Mouse (Mus musculus): Measurements from ENCODE around the gene Sfmbt2. TPM values are rescaled to one million over a fixed set of nuclear protein-coding genes. Genes with fewer than 3 reads are reported as not detected.
A peak's percentile ranks its signal among the peaks of the same experiment; 100 is the strongest.

Gene Sfmbt2
- polyA plus RNA-seq, 1 experiment from 2014 or later: 0.65 TPM

DNA sequence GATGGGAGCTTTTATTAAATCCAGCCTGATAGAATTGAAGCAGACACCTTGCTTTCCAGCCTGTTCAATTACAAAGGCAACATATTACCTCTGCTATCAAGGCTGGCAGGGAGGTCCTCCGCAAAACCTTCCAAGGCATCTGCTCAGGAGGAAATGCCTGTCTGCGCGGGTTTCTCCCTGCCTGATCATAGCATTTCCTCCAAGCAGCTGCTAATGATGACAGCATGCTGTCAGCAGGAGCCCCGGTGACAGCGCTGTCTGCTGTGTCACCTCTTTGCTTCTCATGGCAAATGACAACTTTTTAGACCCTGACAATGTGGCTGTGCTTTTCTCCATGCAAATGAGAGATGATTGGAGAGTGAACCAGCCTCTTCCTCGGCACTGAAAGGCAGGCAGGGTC is 199.1 kb downstream of the Sfmbt2 start:
- WGBS: 52% methylated on average over 6 of the region's 6 CpGs
- no peak overlapping the region for H3K27ac ChIP-seq (replicated peaks)
- H3K4me2 ChIP-seq (replicated peaks; ENCODE audit: low read depth): no peak overlapping the region
- no peaks in the 10 kb centered on the region for H3K27me3 ChIP-seq (ENCODE audit: control insufficient read depth, insufficient read depth, low read length)
- ATAC-seq (ENCODE audit: low FRiP score, low TSS enrichment) (no peak), DNase-seq (ENCODE audit: low spot score) (no peak)
- no peak overlapping the region for H3K4me3 ChIP-seq (ENCODE audit: low read depth, low read length)
- TF ChIP-seq CTCF (IDR thresholded peaks at IDR 0.05; ENCODE audit: low read depth): no peak
- TF ChIP-seq EP300 (optimal IDR thresholded peaks at IDR 0.05): no peak
- H3K4me1 ChIP-seq (replicated peaks; ENCODE audit: control insufficient read depth, insufficient read depth): no peaks in the 10 kb centered on the region
- H3K9me3 ChIP-seq (ENCODE audit: control insufficient read depth, low read length): no peaks in the 10 kb centered on the region
- no peak overlapping the region for H3K9ac ChIP-seq (ENCODE audit: low read length)
- no peaks in the 10 kb centered on the region for H3K36me3 ChIP-seq (ENCODE audit: control insufficient read depth, insufficient read depth, low read length)

DNA sequence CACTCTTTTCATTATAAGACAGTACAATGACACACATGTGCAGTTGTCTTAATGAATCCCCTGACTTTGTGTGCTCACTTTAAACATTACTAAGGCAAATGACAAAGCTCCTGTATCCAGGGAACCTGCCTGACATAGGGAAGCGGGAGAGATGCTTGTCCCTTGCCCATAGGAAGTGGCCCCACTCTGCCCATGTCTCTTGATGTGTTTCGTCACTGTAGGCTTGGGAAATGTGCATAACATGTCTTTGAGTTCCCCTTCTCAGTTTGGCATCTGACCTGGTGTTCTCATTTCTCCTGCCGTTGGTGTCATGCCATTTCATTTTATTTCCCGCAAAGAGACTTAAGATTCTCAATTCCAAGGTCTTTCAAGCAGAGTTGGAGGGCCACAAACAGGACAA is 202.0 kb downstream of the Sfmbt2 start:
- WGBS: 85% methylated on average over 4 of the region's 4 CpGs
- TF ChIP-seq CTCF (IDR thresholded peaks at IDR 0.05; ENCODE audit: low read depth): no peak
- no peak for TF ChIP-seq EP300 (optimal IDR thresholded peaks at IDR 0.05)

GRCm38 (mm10) chr2:10575962-10576740 is 205.8 kb downstream of the Sfmbt2 start:
- no peak overlapping the region for H3K27ac ChIP-seq (replicated peaks)
- no peak overlapping the region for H3K4me2 ChIP-seq (replicated peaks; ENCODE audit: low read depth)
- no peaks in the 10 kb centered on the region for H3K36me3 ChIP-seq (ENCODE audit: control insufficient read depth, insufficient read depth, low read length)
- H3K9ac ChIP-seq (ENCODE audit: low read length): no peak overlapping the region
- ATAC-seq (ENCODE audit: low FRiP score, low TSS enrichment) (no peak), DNase-seq (ENCODE audit: low spot score) (no peak)
- TF ChIP-seq EP300 (optimal IDR thresholded peaks at IDR 0.05) (no peak), CTCF (IDR thresholded peaks at IDR 0.05; ENCODE audit: low read depth) (no peak)
- H3K9me3 ChIP-seq (ENCODE audit: control insufficient read depth, low read length): no peaks in the 10 kb centered on the region
- H3K4me3 ChIP-seq (ENCODE audit: low read depth, low read length): no peak overlapping the region
- no peaks in the 10 kb centered on the region for H3K27me3 ChIP-seq (ENCODE audit: control insufficient read depth, insufficient read depth, low read length)
- H3K4me1 ChIP-seq (replicated peaks; ENCODE audit: control insufficient read depth, insufficient read depth): no peaks in the 10 kb centered on the region
- 54% methylated on average over 3 of the region's 3 CpGs for WGBS

More for the DNA sequence above, 202.0 kb downstream of the Sfmbt2 start:
- H3K4me1 ChIP-seq (replicated peaks; ENCODE audit: control insufficient read depth, insufficient read depth): no peaks in the 10 kb centered on the region
- ATAC-seq (ENCODE audit: low FRiP score, low TSS enrichment) (no peak), DNase-seq (ENCODE audit: low spot score) (no peak)
- no peaks in the 10 kb centered on the region for H3K9me3 ChIP-seq (ENCODE audit: control insufficient read depth, low read length)
- H3K4me2 ChIP-seq (replicated peaks; ENCODE audit: low read depth): no peak overlapping the region
- H3K27ac ChIP-seq (replicated peaks): no peak overlapping the region
- no peaks in the 10 kb centered on the region for H3K27me3 ChIP-seq (ENCODE audit: control insufficient read depth, insufficient read depth, low read length)
- H3K36me3 ChIP-seq (ENCODE audit: control insufficient read depth, insufficient read depth, low read length): no peaks in the 10 kb centered on the region
- no peak overlapping the region for H3K9ac ChIP-seq (ENCODE audit: low read length)
- no peak overlapping the region for H3K4me3 ChIP-seq (ENCODE audit: low read depth, low read length)

GRCm38 (mm10) chr2:10582673-10583072 is 212.4 kb downstream of the Sfmbt2 start:
- no peak for ATAC-seq (ENCODE audit: low FRiP score, low TSS enrichment)
- H3K27me3 ChIP-seq (ENCODE audit: control insufficient read depth, insufficient read depth, low read length): no peaks in the 10 kb centered on the region
- H3K27ac ChIP-seq (replicated peaks): no peak overlapping the region
- no peak overlapping the region for H3K4me2 ChIP-seq (replicated peaks; ENCODE audit: low read depth)
- H3K4me1 ChIP-seq (replicated peaks; ENCODE audit: control insufficient read depth, insufficient read depth): no peaks in the 10 kb centered on the region
- TF ChIP-seq CTCF (IDR thresholded peaks at IDR 0.05; ENCODE audit: low read depth) (no peak), EP300 (optimal IDR thresholded peaks at IDR 0.05) (no peak)
- H3K9ac ChIP-seq (ENCODE audit: low read length): no peak overlapping the region
- no peaks in the 10 kb centered on the region for H3K36me3 ChIP-seq (ENCODE audit: control insufficient read depth, insufficient read depth, low read length)
- WGBS: 75% methylated on average over 4 of the region's 4 CpGs
- H3K4me3 ChIP-seq (ENCODE audit: low read depth, low read length): no peak overlapping the region
- DNase-seq (ENCODE audit: low spot score): no peak
- no peaks in the 10 kb centered on the region for H3K9me3 ChIP-seq (ENCODE audit: control insufficient read depth, low read length)

GRCm38 (mm10) chr2:10583103-10583502 is 212.8 kb downstream of the Sfmbt2 start:
- DNase-seq (ENCODE audit: low spot score) (no peak), ATAC-seq (ENCODE audit: low FRiP score, low TSS enrichment) (no peak)
- Histone ChIP-seq H3K4me2 (replicated peaks; ENCODE audit: low read depth) (no peak overlapping the region), H3K9ac (ENCODE audit: low read length) (no peak overlapping the region), H3K27me3 (ENCODE audit: control insufficient read depth, insufficient read depth, low read length) (no peaks in the 10 kb centered on the region), H3K27ac (replicated peaks) (no peak overlapping the region), H3K4me3 (ENCODE audit: low read depth, low read length) (no peak overlapping the region), H3K9me3 (ENCODE audit: control insufficient read depth, low read length) (no peaks in the 10 kb centered on the region), H3K36me3 (ENCODE audit: control insufficient read depth, insufficient read depth, low read length) (no peaks in the 10 kb centered on the region), H3K4me1 (replicated peaks; ENCODE audit: control insufficient read depth, insufficient read depth) (no peaks in the 10 kb centered on the region)
- TF ChIP-seq EP300 (optimal IDR thresholded peaks at IDR 0.05): no peak
- no peak for TF ChIP-seq CTCF (IDR thresholded peaks at IDR 0.05; ENCODE audit: low read depth)
- 65% methylated on average over 5 of the region's 5 CpGs for WGBS

GRCm38 (mm10) chr2:10591310-10591709 is 221.0 kb downstream of the Sfmbt2 start:
- TF ChIP-seq EP300 (optimal IDR thresholded peaks at IDR 0.05) (no peak), CTCF (IDR thresholded peaks at IDR 0.05; ENCODE audit: low read depth) (peak; percentile 16; the same call in 1 of the 2 replicates)
- 65% methylated on average over 5 of the region's 5 CpGs for WGBS
- no peaks in the 10 kb centered on the region for H3K4me1 ChIP-seq (replicated peaks; ENCODE audit: control insufficient read depth, insufficient read depth)
- ATAC-seq (ENCODE audit: low FRiP score, low TSS enrichment) (no peak), DNase-seq (ENCODE audit: low spot score) (no peak)
- H3K9me3 ChIP-seq (ENCODE audit: control insufficient read depth, low read length): no peaks in the 10 kb centered on the region
- H3K36me3 ChIP-seq (ENCODE audit: control insufficient read depth, insufficient read depth, low read length): no peaks in the 10 kb centered on the region
- no peaks in the 10 kb centered on the region for H3K27me3 ChIP-seq (ENCODE audit: control insufficient read depth, insufficient read depth, low read length)
- H3K9ac ChIP-seq (ENCODE audit: low read length): no peak overlapping the region
- no peak overlapping the region for H3K4me3 ChIP-seq (ENCODE audit: low read depth, low read length)
- no peak overlapping the region for H3K27ac ChIP-seq (replicated peaks)
- H3K4me2 ChIP-seq (replicated peaks; ENCODE audit: low read depth): no peak overlapping the region
